Mouse (Mus musculus): ENCODE results near the gene Pld3.

- TF ChIP-seq CTCF (IDR thresholded peaks at IDR 0.05; ENCODE audit: low read depth) (no peak), EP300 (IDR thresholded peaks at IDR 0.05; ENCODE audit: low read depth) (no peak)
Measured at GRCm38 (mm10) chr7:27536618-27537017, 16.4 kb downstream of the Pld3 start.
